20 mouse cellular contexts compared by ENCODE assay signal in the genomic region with DNA sequence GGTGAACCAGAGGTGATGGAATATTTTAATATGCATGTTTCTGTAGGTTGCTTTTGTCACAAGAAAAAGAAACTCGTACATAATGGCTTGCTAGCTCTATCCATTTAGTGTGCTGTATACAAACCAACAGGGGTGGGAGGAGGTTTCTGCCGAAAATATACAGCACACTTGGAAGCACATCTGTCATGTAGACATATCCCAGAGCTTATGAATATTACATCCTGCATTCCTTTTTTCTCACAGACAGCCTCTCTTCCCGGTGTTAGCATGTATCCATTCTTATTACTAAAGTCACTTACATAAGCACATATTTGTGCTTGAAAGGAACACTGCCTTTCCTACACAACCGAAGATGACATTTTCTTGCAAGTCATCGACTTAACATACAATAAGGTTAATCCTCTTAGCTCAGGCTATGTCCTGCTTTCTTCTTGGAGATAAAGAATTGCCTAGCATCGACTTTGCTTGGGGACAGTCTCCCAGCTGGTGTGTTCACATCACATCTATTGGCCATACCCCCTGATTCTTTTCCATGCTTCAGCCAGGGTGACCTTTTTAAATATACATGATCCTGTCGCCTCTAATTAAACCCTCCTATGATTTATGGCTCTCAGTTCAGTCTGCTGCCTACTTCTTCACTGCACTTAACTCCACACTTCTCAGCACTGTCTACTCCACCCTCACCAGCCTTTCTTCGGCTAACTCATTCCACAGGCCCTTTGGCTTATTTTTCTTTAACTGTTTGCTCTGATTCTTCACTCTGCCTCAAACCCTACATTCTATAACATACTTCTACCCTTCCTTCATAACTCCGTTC. TPM values are rescaled to one million over a fixed set of nuclear protein-coding genes. Genes with fewer than 3 reads are reported as not detected.
DNase-seq lines count a peak whose midpoint lies in the region; ATAC-seq lines count a peak whose summit lies in the region.
"Had no signal": no experiment of that assay in that cellular context is flagged by ENCODE, and none has a peak within 500 bp of the region (broad histone marks: within the 10 kb centered on the region; RNA-seq: fewer than 3 reads in every experiment).

No protein-coding gene starts in this region.

- H3K4me1 ChIP-seq in embryonic facial prominence, embryonic 14.5 days (ENCODE audit: control insufficient read depth, insufficient read depth, low read length) = no peaks in the 10 kb centered on the region
- H3K4me1 ChIP-seq in embryonic facial prominence, embryonic 10.5 days = no peaks in the 10 kb centered on the region
- H3K4me1 ChIP-seq in midbrain, embryonic 12.5 days = peaks cover 5% of the 10 kb centered on the region; the same call in 1 of the 2 replicates
- H3K4me1 ChIP-seq in midbrain, embryonic 10.5 days = peaks cover 14% of the 10 kb centered on the region
- H3K4me1 ChIP-seq in hindbrain, embryonic 16.5 days (ENCODE audit: control insufficient read depth, insufficient read depth, low read depth, low read length) = no peaks in the 10 kb centered on the region
- H3K4me1 ChIP-seq: forebrain, embryonic 15.5 days; intestine, embryonic 15.5 days; kidney, embryonic 15.5 days; limb, embryonic 10.5 days; liver, embryonic 12.5 days; stomach, embryonic 15.5 days had no signal

- no peak overlapping the region for H3K4me2 ChIP-seq in embryonic facial prominence, embryonic 14.5 days (ENCODE audit: low read depth, low read length)
- no peak overlapping the region for H3K4me2 ChIP-seq in midbrain, embryonic 12.5 days (replicated peaks)
- no peak overlapping the region for H3K4me2 ChIP-seq in hindbrain, embryonic 16.5 days (ENCODE audit: low read length)
- H3K4me2 ChIP-seq: forebrain, embryonic 15.5 days; intestine, embryonic 15.5 days; kidney, embryonic 15.5 days; liver, embryonic 12.5 days; lung, embryonic 14.5 days; stomach, embryonic 15.5 days had no signal

- peak; percentile 22 for DNase-seq in embryonic facial prominence, embryonic 14.5 days (ENCODE audit: low spot score)
- DNase-seq in embryonic facial prominence, embryonic 10.5 days (ENCODE audit: low spot score) = no peak
- no peak for DNase-seq in midbrain, embryonic 10.5 days (ENCODE audit: low spot score)
- peak; percentile 58 for DNase-seq in retina, embryonic 14.5 days (ENCODE audit: low spot score)
- DNase-seq in kidney, postnatal 14 days = no peak
- no peak for DNase-seq in spleen, adult 12 weeks (ENCODE audit: low spot score)
- DNase-seq: cerebellum, postnatal 14 days; heart, postnatal 10 days; lung, embryonic 14.5 days; lung, postnatal 4 days had no signal

- H3K27me3 ChIP-seq in embryonic facial prominence, embryonic 14.5 days (replicated peaks; ENCODE audit: control insufficient read depth, insufficient read depth, low read length) = no peaks in the 10 kb centered on the region
- H3K27me3 ChIP-seq in embryonic facial prominence, embryonic 10.5 days (replicated peaks; ENCODE audit: low read depth, poor library complexity, severe bottlenecking) = no peaks in the 10 kb centered on the region
- H3K27me3 ChIP-seq in midbrain, embryonic 12.5 days = no peaks in the 10 kb centered on the region
- H3K27me3 ChIP-seq in midbrain, embryonic 10.5 days (ENCODE audit: low read depth, poor library complexity, severe bottlenecking) = no peaks in the 10 kb centered on the region
- H3K27me3 ChIP-seq in hindbrain, embryonic 16.5 days (replicated peaks; ENCODE audit: control insufficient read depth, insufficient read depth, low read length) = no peaks in the 10 kb centered on the region
- H3K27me3 ChIP-seq: forebrain, embryonic 15.5 days; intestine, embryonic 15.5 days; kidney, embryonic 15.5 days; liver, embryonic 12.5 days; stomach, embryonic 15.5 days had no signal

- 71% methylated on average over 9 of the region's 9 CpGs for WGBS in embryonic facial prominence, embryonic 14.5 days
- 83% methylated on average over 9 of the region's 9 CpGs for WGBS in embryonic facial prominence, embryonic 10.5 days
- 42% methylated on average over 9 of the region's 9 CpGs for WGBS in midbrain, embryonic 12.5 days
- 64% methylated on average over 9 of the region's 9 CpGs for WGBS in midbrain, embryonic 10.5 days
- WGBS in hindbrain, embryonic 16.5 days = 51% methylated on average over 9 of the region's 9 CpGs

- ATAC-seq in embryonic facial prominence, embryonic 14.5 days (ENCODE audit: low read depth) = no peak
- ATAC-seq in midbrain, embryonic 12.5 days (ENCODE audit: low FRiP score, low read depth) = peak; percentile 62
- peak; percentile 52; the same call in 1 of the 2 replicates for ATAC-seq in hindbrain, embryonic 16.5 days
- ATAC-seq: CD4-positive, CD25-positive, alpha-beta regulatory T cell, adult 4 months; forebrain, embryonic 15.5 days; intestine, embryonic 15.5 days; liver, embryonic 12.5 days had no signal

- no peak overlapping the region for H3K4me3 ChIP-seq in embryonic facial prominence, embryonic 14.5 days (ENCODE audit: low read depth, low read length)
- no peak overlapping the region for H3K4me3 ChIP-seq in embryonic facial prominence, embryonic 10.5 days
- no peak overlapping the region for H3K4me3 ChIP-seq in midbrain, embryonic 12.5 days
- H3K4me3 ChIP-seq in midbrain, embryonic 10.5 days = no peak overlapping the region
- no peak overlapping the region for H3K4me3 ChIP-seq in hindbrain, embryonic 16.5 days (ENCODE audit: low read length)
- H3K4me3 ChIP-seq: forebrain, embryonic 15.5 days; intestine, embryonic 15.5 days; kidney, embryonic 15.5 days; limb, embryonic 10.5 days; liver, embryonic 12.5 days; stomach, embryonic 15.5 days had no signal

- H3K27ac ChIP-seq in embryonic facial prominence, embryonic 14.5 days (replicated peaks; ENCODE audit: low read depth, low read length) = no peak overlapping the region
- H3K27ac ChIP-seq in embryonic facial prominence, embryonic 10.5 days (replicated peaks) = no peak overlapping the region
- H3K27ac ChIP-seq in midbrain, embryonic 12.5 days (replicated peaks) = peak overlapping the region; percentile 58
- no peak overlapping the region for H3K27ac ChIP-seq in midbrain, embryonic 10.5 days (replicated peaks)
- H3K27ac ChIP-seq in hindbrain, embryonic 16.5 days (ENCODE audit: low read depth, low read length) = no peak overlapping the region
- H3K27ac ChIP-seq: forebrain, embryonic 15.5 days; intestine, embryonic 15.5 days; kidney, embryonic 15.5 days; limb, embryonic 10.5 days; liver, embryonic 12.5 days; stomach, embryonic 15.5 days had no signal

- H3K9ac ChIP-seq in embryonic facial prominence, embryonic 14.5 days (ENCODE audit: low read depth, low read length) = no peak overlapping the region
- H3K9ac ChIP-seq in midbrain, embryonic 12.5 days (replicated peaks) = no peak overlapping the region
- H3K9ac ChIP-seq in hindbrain, embryonic 16.5 days (ENCODE audit: low read depth, low read length) = no peak overlapping the region
- H3K9ac ChIP-seq: forebrain, embryonic 15.5 days; intestine, embryonic 15.5 days; kidney, embryonic 15.5 days; liver, embryonic 12.5 days; lung, embryonic 14.5 days; stomach, embryonic 15.5 days had no signal

- H3K36me3 ChIP-seq in embryonic facial prominence, embryonic 14.5 days (ENCODE audit: control insufficient read depth, insufficient read depth, low read length) = no peaks in the 10 kb centered on the region
- no peaks in the 10 kb centered on the region for H3K36me3 ChIP-seq in embryonic facial prominence, embryonic 10.5 days (replicated peaks)
- no peaks in the 10 kb centered on the region for H3K36me3 ChIP-seq in midbrain, embryonic 12.5 days
- H3K36me3 ChIP-seq in midbrain, embryonic 10.5 days = no peaks in the 10 kb centered on the region
- no peaks in the 10 kb centered on the region for H3K36me3 ChIP-seq in hindbrain, embryonic 16.5 days (ENCODE audit: control insufficient read depth, insufficient read depth, low read length)
- H3K36me3 ChIP-seq: forebrain, embryonic 15.5 days; G1E; intestine, embryonic 15.5 days; kidney, embryonic 15.5 days; limb, embryonic 10.5 days; liver, embryonic 12.5 days; stomach, embryonic 15.5 days had no signal

- no peaks in the 10 kb centered on the region for H3K9me3 ChIP-seq in embryonic facial prominence, embryonic 14.5 days (ENCODE audit: control insufficient read depth, low read length)
- no peaks in the 10 kb centered on the region for H3K9me3 ChIP-seq in embryonic facial prominence, embryonic 10.5 days
- no peaks in the 10 kb centered on the region for H3K9me3 ChIP-seq in midbrain, embryonic 12.5 days
- H3K9me3 ChIP-seq in midbrain, embryonic 10.5 days (replicated peaks) = no peaks in the 10 kb centered on the region
- no peaks in the 10 kb centered on the region for H3K9me3 ChIP-seq in hindbrain, embryonic 16.5 days (ENCODE audit: control insufficient read depth, low read length)
- H3K9me3 ChIP-seq: forebrain, embryonic 15.5 days; G1E; intestine, embryonic 15.5 days; kidney, embryonic 15.5 days; limb, embryonic 10.5 days; liver, embryonic 12.5 days; stomach, embryonic 15.5 days had no signal

RNA-seq across cellular contexts. Expression of a gene that starts 9.6 kb away (rescaled TPM):
- 53.0 and 74.3 TPM in 2 replicates for polyA plus RNA-seq in embryonic facial prominence, embryonic 14.5 days (2014; fragmentation: Nextera tagmentation; extraction: Ambion mirVana)
- polyA plus RNA-seq in embryonic facial prominence, embryonic 10.5 days (2016; fragmentation: Nextera tagmentation; extraction: Ambion mirVana) = 38.1 and 39.3 TPM in 2 replicates
- polyA plus RNA-seq in midbrain, embryonic 12.5 days (2016; fragmentation: Nextera tagmentation; extraction: Ambion mirVana) = 64.0 and 65.8 TPM in 2 replicates
- polyA plus RNA-seq in midbrain, embryonic 10.5 days (2016; fragmentation: Nextera tagmentation; extraction: Ambion mirVana) = 46.2 and 50.9 TPM in 2 replicates
- 48.5 and 64.7 TPM in 2 replicates for polyA plus RNA-seq in hindbrain, embryonic 16.5 days (2015; fragmentation: Nextera tagmentation; extraction: Ambion mirVana)

Comparison
In these comparisons a context has a peak if more than half of its experiments do, and no peak if none do; other contexts are left out.
1. DNase-seq: peak in embryonic facial prominence, embryonic 14.5 days (single experiment) and retina, embryonic 14.5 days (single experiment); none in embryonic facial prominence, embryonic 10.5 days (single experiment), midbrain, embryonic 10.5 days (single experiment), kidney, postnatal 14 days (single experiment) and spleen, adult 12 weeks (single experiment).